Mouse (Mus musculus): Measurements from ENCODE around the gene Igfbpl1. TPM values are rescaled to one million over a fixed set of nuclear protein-coding genes. Genes with fewer than 3 reads are reported as not detected.

Gene Igfbpl1
- polyA plus RNA-seq, 1 experiment from 2014 or later = 10.0 TPM

DNA sequence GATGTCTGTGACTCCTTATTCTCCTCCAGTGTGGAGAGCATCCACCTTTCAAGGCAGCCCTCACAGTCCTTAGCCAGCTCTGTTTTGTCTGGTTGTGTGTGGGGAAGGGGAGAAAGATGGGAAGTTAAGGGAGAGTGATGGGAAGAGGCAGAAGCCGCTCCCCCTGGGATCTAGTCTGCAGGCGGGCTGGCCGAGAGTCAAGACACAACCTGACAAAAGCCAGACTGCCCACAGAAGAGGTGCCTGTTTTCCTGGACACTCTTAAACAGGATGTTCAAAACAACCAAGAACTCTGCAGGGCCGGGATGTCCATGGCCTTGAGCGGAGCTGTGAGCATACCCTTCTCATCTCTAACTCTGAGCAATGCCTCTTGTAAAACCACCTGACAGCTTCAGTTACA, 30.0 kb downstream of the Igfbpl1 start:
- 64% methylated on average over 5 of the region's 5 CpGs for WGBS
- DNase-seq (ENCODE audit: low spot score) = no peak

DNA sequence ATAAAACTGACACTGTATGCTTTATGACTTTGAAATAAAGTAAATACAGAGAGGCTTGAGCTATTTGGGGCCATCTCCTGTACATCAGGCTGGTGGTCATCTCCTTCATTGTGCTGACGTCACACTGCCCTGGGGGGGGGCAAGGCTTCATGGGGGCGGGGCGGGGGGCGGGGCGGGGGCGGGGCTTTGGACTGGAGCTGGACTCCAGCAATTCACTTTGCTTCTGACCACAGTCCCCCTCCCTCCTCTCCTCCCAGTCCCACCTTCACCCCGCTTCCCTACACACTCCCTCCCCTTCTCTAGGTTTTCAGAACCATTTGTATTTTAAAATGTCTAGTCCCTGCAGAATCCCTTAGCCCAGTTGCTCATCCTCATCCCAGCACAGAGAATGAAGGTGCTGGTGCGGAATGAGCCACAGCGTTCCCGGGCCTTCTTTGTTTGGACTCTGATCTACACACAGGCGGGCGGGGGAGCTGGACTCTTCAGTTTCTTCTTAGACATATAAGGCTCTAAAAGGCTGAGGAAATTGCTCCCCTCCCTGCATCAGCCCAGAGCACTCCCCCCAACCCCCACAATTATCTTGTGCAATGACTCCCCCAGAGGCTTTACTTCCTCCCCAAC, 31.4 kb downstream of the Igfbpl1 start:
- Histone ChIP-seq H3K9ac (replicated peaks; ENCODE audit: low read length) (peak overlapping the region; percentile 48), H3K27ac (replicated peaks; ENCODE audit: low read depth, low read length) (no peak overlapping the region), H3K36me3 (replicated peaks; ENCODE audit: control insufficient read depth, insufficient read depth, low read depth, low read length) (no peaks in the 10 kb centered on the region), H3K4me1 (ENCODE audit: control insufficient read depth, insufficient read depth, low read length) (peaks cover 3% of the 10 kb centered on the region; the same call in 1 of the 2 replicates), H3K27me3 (ENCODE audit: control insufficient read depth, insufficient read depth, low read length) (peaks cover 2% of the 10 kb centered on the region; the same call in 1 of the 2 replicates), H3K4me2 (ENCODE audit: low read depth, low read length) (peak overlapping the region; percentile 41), H3K9me3 (replicated peaks; ENCODE audit: control insufficient read depth, low read length) (no peaks in the 10 kb centered on the region), H3K4me3 (ENCODE audit: low read depth, low read length) (peak overlapping the region; percentile 19; the same call in 1 of the 2 replicates)
- DNase-seq (ENCODE audit: low spot score) (peak; percentile 58), ATAC-seq (replicated peaks; ENCODE audit: insufficient number of reproducible peaks, low FRiP score, low TSS enrichment, low read depth) (0 out of 2 replicates have a peak, but pooled peaks have one; percentile 13)
- 6% methylated on average over 9 of the region's 12 CpGs for WGBS

More for the DNA sequence above, 30.0 kb downstream of the Igfbpl1 start:
- H3K4me2 ChIP-seq (ENCODE audit: low read depth, low read length) = no peak overlapping the region
- peaks cover 3% of the 10 kb centered on the region; the same call in 1 of the 2 replicates for H3K4me1 ChIP-seq (ENCODE audit: control insufficient read depth, insufficient read depth, low read length)
- H3K4me3 ChIP-seq (ENCODE audit: low read depth, low read length) = no peak overlapping the region
- H3K9ac ChIP-seq (replicated peaks; ENCODE audit: low read length) = no peak overlapping the region
- no peak for ATAC-seq (replicated peaks; ENCODE audit: insufficient number of reproducible peaks, low FRiP score, low TSS enrichment, low read depth)
- no peak overlapping the region for H3K27ac ChIP-seq (replicated peaks; ENCODE audit: low read depth, low read length)
- H3K27me3 ChIP-seq (ENCODE audit: control insufficient read depth, insufficient read depth, low read length) = peaks cover 2% of the 10 kb centered on the region; the same call in 1 of the 2 replicates
- no peaks in the 10 kb centered on the region for H3K36me3 ChIP-seq (replicated peaks; ENCODE audit: control insufficient read depth, insufficient read depth, low read depth, low read length)
- no peaks in the 10 kb centered on the region for H3K9me3 ChIP-seq (replicated peaks; ENCODE audit: control insufficient read depth, low read length)

DNA sequence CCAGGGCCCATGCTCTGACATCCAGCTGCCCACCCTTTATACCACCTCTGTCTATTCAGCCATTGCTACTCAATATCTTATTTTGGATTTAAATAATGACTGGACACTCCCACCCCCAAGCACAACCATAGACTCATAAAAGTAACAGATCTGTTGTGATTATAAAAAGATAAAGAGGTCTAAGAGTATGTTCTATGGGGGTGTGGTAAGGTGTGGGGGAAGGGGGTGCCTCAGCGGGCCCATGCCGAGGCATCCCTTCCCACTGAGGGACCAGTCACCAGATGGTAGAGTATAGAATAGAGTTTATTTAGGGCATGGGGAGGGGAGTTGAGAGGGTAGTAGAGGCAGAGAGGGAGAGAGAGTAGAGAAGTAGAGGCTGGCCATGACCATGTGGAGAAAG, 36.7 kb downstream of the Igfbpl1 start:
- ATAC-seq (replicated peaks; ENCODE audit: insufficient number of reproducible peaks, low FRiP score, low TSS enrichment, low read depth) (no peak), DNase-seq (ENCODE audit: low spot score) (no peak)
- no peak overlapping the region for H3K4me3 ChIP-seq (ENCODE audit: low read depth, low read length)
- H3K27me3 ChIP-seq (ENCODE audit: control insufficient read depth, insufficient read depth, low read length) = no peaks in the 10 kb centered on the region
- H3K36me3 ChIP-seq (replicated peaks; ENCODE audit: control insufficient read depth, insufficient read depth, low read depth, low read length) = no peaks in the 10 kb centered on the region
- WGBS = 81% methylated on average over 2 of the region's 2 CpGs
- no peaks in the 10 kb centered on the region for H3K9me3 ChIP-seq (replicated peaks; ENCODE audit: control insufficient read depth, low read length)
- H3K27ac ChIP-seq (replicated peaks; ENCODE audit: low read depth, low read length) = no peak overlapping the region
- no peak overlapping the region for H3K4me2 ChIP-seq (ENCODE audit: low read depth, low read length)
- H3K9ac ChIP-seq (replicated peaks; ENCODE audit: low read length) = no peak overlapping the region
- H3K4me1 ChIP-seq (ENCODE audit: control insufficient read depth, insufficient read depth, low read length) = no peaks in the 10 kb centered on the region

DNA sequence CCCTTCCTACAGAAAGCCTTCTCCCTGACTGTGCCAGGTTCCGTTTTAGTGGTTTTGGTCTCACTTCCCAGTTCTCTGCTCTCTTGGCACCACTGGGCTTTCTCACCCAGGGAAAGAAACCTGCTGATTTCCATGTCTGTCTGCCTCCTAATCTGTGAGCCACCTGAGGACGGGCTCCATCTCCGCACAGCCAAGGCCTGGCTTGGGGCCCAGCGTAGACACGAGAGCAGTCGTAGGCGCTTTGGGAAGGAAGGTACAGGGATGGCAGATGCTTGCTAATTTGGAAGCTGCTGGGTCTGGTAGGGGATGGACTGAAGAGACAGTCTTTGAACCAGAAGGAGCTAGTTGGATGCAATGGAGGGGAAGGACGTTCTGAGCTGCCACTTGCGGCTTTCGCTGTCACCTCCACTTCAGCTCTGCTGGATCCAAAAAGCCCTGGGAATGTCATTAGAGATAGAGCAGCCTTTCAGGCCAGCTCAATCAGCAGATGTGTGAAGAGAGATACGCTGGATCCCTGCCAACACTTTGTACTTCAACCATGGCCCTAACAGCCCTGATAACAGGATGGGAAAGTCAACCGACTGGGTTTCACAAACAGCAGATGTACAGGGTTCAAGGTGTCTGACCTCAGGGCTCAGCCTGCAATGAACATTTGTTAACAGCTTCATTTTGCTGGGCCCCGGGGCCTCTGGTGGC, 37.3 kb downstream of the Igfbpl1 start:
- no peaks in the 10 kb centered on the region for H3K36me3 ChIP-seq (replicated peaks; ENCODE audit: control insufficient read depth, insufficient read depth, low read depth, low read length)
- H3K4me2 ChIP-seq (ENCODE audit: low read depth, low read length) = no peak overlapping the region
- no peaks in the 10 kb centered on the region for H3K9me3 ChIP-seq (replicated peaks; ENCODE audit: control insufficient read depth, low read length)
- ATAC-seq (replicated peaks; ENCODE audit: insufficient number of reproducible peaks, low FRiP score, low TSS enrichment, low read depth) (no peak), DNase-seq (ENCODE audit: low spot score) (no peak)
- H3K4me1 ChIP-seq (ENCODE audit: control insufficient read depth, insufficient read depth, low read length) = no peaks in the 10 kb centered on the region
- WGBS = 64% methylated on average over 13 of the region's 13 CpGs
- no peak overlapping the region for H3K9ac ChIP-seq (replicated peaks; ENCODE audit: low read length)
- no peak overlapping the region for H3K27ac ChIP-seq (replicated peaks; ENCODE audit: low read depth, low read length)
- no peaks in the 10 kb centered on the region for H3K27me3 ChIP-seq (ENCODE audit: control insufficient read depth, insufficient read depth, low read length)
- H3K4me3 ChIP-seq (ENCODE audit: low read depth, low read length) = no peak overlapping the region

DNA sequence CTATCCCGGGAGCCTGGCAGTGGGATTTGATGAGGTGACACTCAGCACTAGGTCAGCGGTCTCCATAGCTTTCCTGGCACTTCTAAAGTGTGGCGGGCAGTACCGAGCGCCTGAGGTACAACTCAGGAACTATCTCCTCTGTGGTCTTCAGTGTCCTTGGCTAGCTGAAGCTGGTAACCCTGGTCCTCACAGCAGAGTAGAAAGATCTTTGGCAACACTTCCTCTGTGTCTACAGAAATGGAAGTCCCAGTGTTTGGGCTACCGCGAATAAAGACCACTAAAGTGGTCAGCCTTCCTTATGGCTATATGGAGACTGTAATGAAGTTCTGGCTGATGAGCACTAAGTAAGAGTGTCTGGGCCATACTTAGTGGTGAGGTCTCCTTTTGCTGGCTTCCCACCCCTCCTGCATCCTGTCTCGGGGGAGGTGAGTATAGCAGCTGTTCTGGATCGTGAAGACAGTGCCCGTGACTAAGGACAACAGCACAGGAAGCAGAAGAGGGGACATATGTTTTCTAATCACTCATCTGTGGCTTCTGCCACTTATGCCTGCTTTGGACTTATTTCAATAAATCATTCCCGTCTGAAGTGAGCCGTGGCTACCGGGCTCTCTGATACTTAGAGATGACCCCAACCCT, 38.2 kb downstream of the Igfbpl1 start:
- H3K27ac ChIP-seq (replicated peaks; ENCODE audit: low read depth, low read length) = no peak overlapping the region
- H3K4me2 ChIP-seq (ENCODE audit: low read depth, low read length) = no peak overlapping the region
- no peak overlapping the region for H3K9ac ChIP-seq (replicated peaks; ENCODE audit: low read length)
- H3K4me1 ChIP-seq (ENCODE audit: control insufficient read depth, insufficient read depth, low read length) = no peaks in the 10 kb centered on the region
- no peaks in the 10 kb centered on the region for H3K36me3 ChIP-seq (replicated peaks; ENCODE audit: control insufficient read depth, insufficient read depth, low read depth, low read length)
- no peak for ATAC-seq (replicated peaks; ENCODE audit: insufficient number of reproducible peaks, low FRiP score, low TSS enrichment, low read depth)
- no peak for DNase-seq (ENCODE audit: low spot score)
- no peaks in the 10 kb centered on the region for H3K9me3 ChIP-seq (replicated peaks; ENCODE audit: control insufficient read depth, low read length)
- no peaks in the 10 kb centered on the region for H3K27me3 ChIP-seq (ENCODE audit: control insufficient read depth, insufficient read depth, low read length)
- H3K4me3 ChIP-seq (ENCODE audit: low read depth, low read length) = no peak overlapping the region
- WGBS = 88% methylated on average over 13 of the region's 13 CpGs

DNA sequence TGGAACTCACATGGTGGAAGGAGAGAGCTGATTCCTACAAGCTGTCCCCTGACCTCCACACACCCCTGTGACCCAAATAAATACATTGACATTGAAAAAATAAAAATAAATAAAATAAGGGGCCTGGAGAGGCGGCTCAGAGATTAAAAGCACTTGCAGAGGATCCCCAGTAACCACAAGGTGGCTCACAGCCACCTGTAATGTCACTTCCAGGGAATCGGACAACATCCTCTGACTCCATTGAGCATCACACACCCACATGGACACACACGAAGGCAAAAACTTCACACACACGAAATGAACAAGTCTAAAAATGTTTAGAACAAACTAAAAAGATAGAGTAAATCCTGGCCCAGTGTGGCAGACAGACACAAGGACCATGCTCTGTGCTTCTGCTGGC, 40.0 kb downstream of the Igfbpl1 start:
- no peak for DNase-seq (ENCODE audit: low spot score)
- WGBS = 55% methylated on average over 4 of the region's 4 CpGs
- Histone ChIP-seq H3K4me2 (ENCODE audit: low read depth, low read length) (no peak overlapping the region), H3K27me3 (ENCODE audit: control insufficient read depth, insufficient read depth, low read length) (no peaks in the 10 kb centered on the region), H3K4me1 (ENCODE audit: control insufficient read depth, insufficient read depth, low read length) (no peaks in the 10 kb centered on the region), H3K27ac (replicated peaks; ENCODE audit: low read depth, low read length) (no peak overlapping the region), H3K36me3 (replicated peaks; ENCODE audit: control insufficient read depth, insufficient read depth, low read depth, low read length) (no peaks in the 10 kb centered on the region), H3K9me3 (replicated peaks; ENCODE audit: control insufficient read depth, low read length) (no peaks in the 10 kb centered on the region), H3K9ac (replicated peaks; ENCODE audit: low read length) (no peak overlapping the region), H3K4me3 (ENCODE audit: low read depth, low read length) (no peak overlapping the region)
- no peak for ATAC-seq (replicated peaks; ENCODE audit: insufficient number of reproducible peaks, low FRiP score, low TSS enrichment, low read depth)

DNA sequence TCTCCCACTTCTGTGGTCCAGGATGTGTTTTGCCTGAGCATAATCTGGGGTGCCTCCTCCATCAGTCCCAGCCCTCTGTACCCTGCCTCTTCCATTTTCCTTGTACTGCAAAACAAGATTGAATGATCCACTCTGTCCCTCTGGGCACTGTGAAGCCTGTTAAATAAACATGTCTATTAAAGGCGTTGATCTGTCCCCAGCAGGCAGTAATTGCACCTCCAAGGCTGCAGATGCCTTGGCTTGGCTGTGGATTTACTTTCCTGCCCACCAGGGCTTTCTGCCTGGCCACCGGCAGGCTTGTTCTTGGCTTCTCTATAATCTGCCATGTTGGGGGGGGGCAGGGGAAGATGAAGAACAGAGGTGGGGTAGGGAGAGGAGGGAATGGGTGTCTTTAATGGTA, 40.8 kb downstream of the Igfbpl1 start:
- Histone ChIP-seq H3K27ac (replicated peaks; ENCODE audit: low read depth, low read length) (no peak overlapping the region), H3K4me2 (ENCODE audit: low read depth, low read length) (no peak overlapping the region), H3K36me3 (replicated peaks; ENCODE audit: control insufficient read depth, insufficient read depth, low read depth, low read length) (no peaks in the 10 kb centered on the region), H3K9ac (replicated peaks; ENCODE audit: low read length) (no peak overlapping the region), H3K9me3 (replicated peaks; ENCODE audit: control insufficient read depth, low read length) (no peaks in the 10 kb centered on the region), H3K4me3 (ENCODE audit: low read depth, low read length) (no peak overlapping the region), H3K4me1 (ENCODE audit: control insufficient read depth, insufficient read depth, low read length) (no peaks in the 10 kb centered on the region), H3K27me3 (ENCODE audit: control insufficient read depth, insufficient read depth, low read length) (no peaks in the 10 kb centered on the region)
- 25% methylated on average over 2 of the region's 2 CpGs for WGBS
- no peak for DNase-seq (ENCODE audit: low spot score)
- ATAC-seq (replicated peaks; ENCODE audit: insufficient number of reproducible peaks, low FRiP score, low TSS enrichment, low read depth) = no peak

DNA sequence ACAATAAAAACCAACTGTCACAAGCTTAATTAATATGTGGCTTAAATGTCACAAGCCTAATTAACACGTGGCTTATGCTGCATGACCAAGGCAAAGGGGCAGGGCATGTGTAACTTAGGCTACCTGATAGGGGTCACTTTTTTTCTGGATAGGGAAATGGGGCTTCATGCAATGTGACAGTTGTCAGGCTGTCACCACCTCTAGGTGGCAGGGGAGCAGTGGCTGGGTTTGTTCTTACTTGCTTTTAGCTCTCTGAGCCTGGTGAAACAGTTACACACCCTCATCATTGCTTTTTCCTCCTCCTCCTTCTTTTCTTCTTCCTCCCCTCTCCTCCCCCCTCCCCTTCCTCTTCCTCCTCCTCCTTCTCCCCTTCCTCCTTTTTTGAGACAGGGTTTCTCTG, 43.1 kb downstream of the Igfbpl1 start:
- ATAC-seq (replicated peaks; ENCODE audit: insufficient number of reproducible peaks, low FRiP score, low TSS enrichment, low read depth) (no peak), DNase-seq (ENCODE audit: low spot score) (no peak)
- H3K4me1 ChIP-seq (ENCODE audit: control insufficient read depth, insufficient read depth, low read length) = no peaks in the 10 kb centered on the region
- H3K4me3 ChIP-seq (ENCODE audit: low read depth, low read length) = no peak overlapping the region
- H3K36me3 ChIP-seq (replicated peaks; ENCODE audit: control insufficient read depth, insufficient read depth, low read depth, low read length) = no peaks in the 10 kb centered on the region
- no peak overlapping the region for H3K9ac ChIP-seq (replicated peaks; ENCODE audit: low read length)
- H3K27me3 ChIP-seq (ENCODE audit: control insufficient read depth, insufficient read depth, low read length) = no peaks in the 10 kb centered on the region
- H3K27ac ChIP-seq (replicated peaks; ENCODE audit: low read depth, low read length) = no peak overlapping the region
- no peak overlapping the region for H3K4me2 ChIP-seq (ENCODE audit: low read depth, low read length)
- no peaks in the 10 kb centered on the region for H3K9me3 ChIP-seq (replicated peaks; ENCODE audit: control insufficient read depth, low read length)
- 67% methylated on average over 1 of the region's 1 CpGs for WGBS
